Mouse (Mus musculus): ENCODE measurements around the gene Olfr157.

The Olfr157 gene

GRCm38 (mm10) chr4:43840101-43840500, at the start of gene Olfr157:
TSS of gene Olfr157 (minus strand) at chr4:43840201.
- DNase-seq (ENCODE audit: low spot score), result no peak

- DNase-seq (ENCODE audit: low spot score), result no peak
Measured at GRCm38 (mm10) chr4:43884196-43884595, 44.2 kb upstream of the Olfr157 start.

- DNase-seq (ENCODE audit: low spot score), result no peak
Measured at GRCm38 (mm10) chr4:43879566-43879965, 39.6 kb upstream of the Olfr157 start.

GRCm38 (mm10) chr4:43878121-43878776, 38.2 kb upstream of the Olfr157 start:
- no peak for DNase-seq (ENCODE audit: low spot score)

GRCm38 (mm10) chr4:43877230-43877629, 37.2 kb upstream of the Olfr157 start:
- no peak for DNase-seq (ENCODE audit: low spot score)

GRCm38 (mm10) chr4:43875919-43876411, 36.0 kb upstream of the Olfr157 start:
- no peak for DNase-seq (ENCODE audit: low spot score)

- DNase-seq (ENCODE audit: low spot score), result peak; percentile 91
Measured at GRCm38 (mm10) chr4:43875160-43875918, 35.3 kb upstream of the Olfr157 start, which contains the start of gene Reck. TSS of gene Reck (plus strand) at chr4:43875530.

GRCm38 (mm10) chr4:43874501-43874900, 34.5 kb upstream of the Olfr157 start:
- DNase-seq (ENCODE audit: low spot score), result no peak

- no peak for DNase-seq (ENCODE audit: low spot score)
Measured at GRCm38 (mm10) chr4:43869821-43870220, 29.8 kb upstream of the Olfr157 start.

- DNase-seq (ENCODE audit: low spot score), result no peak
Measured at GRCm38 (mm10) chr4:43863298-43863697, 23.3 kb upstream of the Olfr157 start.

- peak; percentile 38 for DNase-seq (ENCODE audit: low spot score)
Measured at GRCm38 (mm10) chr4:43860744-43861519, 20.9 kb upstream of the Olfr157 start.

- no peak for DNase-seq (ENCODE audit: low spot score)
Measured at GRCm38 (mm10) chr4:43859886-43860285, 19.9 kb upstream of the Olfr157 start.

GRCm38 (mm10) chr4:43854101-43854500, 14.1 kb upstream of the Olfr157 start:
- no peak for DNase-seq (ENCODE audit: low spot score)

- DNase-seq (ENCODE audit: low spot score), result no peak
Measured at GRCm38 (mm10) chr4:43851265-43851664, 11.3 kb upstream of the Olfr157 start, which contains the start of gene Olfr155. TSS of gene Olfr155 (plus strand) at chr4:43851565.

- no peak for DNase-seq (ENCODE audit: low spot score)
Measured at GRCm38 (mm10) chr4:43838326-43838725, 1.7 kb downstream of the Olfr157 start.

- no peak for DNase-seq (ENCODE audit: low spot score)
Measured at GRCm38 (mm10) chr4:43834749-43835148, 5.3 kb downstream of the Olfr157 start.

GRCm38 (mm10) chr4:43833752-43834151, 6.2 kb downstream of the Olfr157 start:
- DNase-seq (ENCODE audit: low spot score), result no peak

- no peak for DNase-seq (ENCODE audit: low spot score)
Measured at GRCm38 (mm10) chr4:43832031-43832430, 8.0 kb downstream of the Olfr157 start.

- no peak for DNase-seq (ENCODE audit: low spot score)
Measured at GRCm38 (mm10) chr4:43828806-43829205, 11.2 kb downstream of the Olfr157 start.

GRCm38 (mm10) chr4:43823845-43824337, 16.1 kb downstream of the Olfr157 start, which contains the start of gene Olfr156:
TSS of gene Olfr156 (minus strand) at chr4:43823895.
- peak; percentile 44 for DNase-seq (ENCODE audit: low spot score)

GRCm38 (mm10) chr4:43822896-43823550, 17.0 kb downstream of the Olfr157 start:
- no peak for DNase-seq (ENCODE audit: low spot score)

GRCm38 (mm10) chr4:43798936-43799335, 41.1 kb downstream of the Olfr157 start:
- no peak for DNase-seq (ENCODE audit: low spot score)

Measured in yolk sac, embryonic 10.5 days (tissue).